Mouse (Mus musculus) heart, postnatal 0 days (tissue): ENCODE measurements around the gene Trem2.

Experiments
- CTCF ChIP-seq: IDR thresholded peaks from 2 replicates; pipeline ENCODE4 v1.5.1; 2016; ENCODE audit warnings: antibody characterized with exemption, control low read depth, low read depth
- EP300 ChIP-seq: IDR thresholded peaks from 2 replicates; pipeline ENCODE4 v1.6.1; 2016; ENCODE audit warnings: antibody characterized with exemption, low read depth

GRCm38 (mm10) chr17:48376102-48376501 is 29.9 kb downstream of the Trem2 start:
- TF ChIP-seq CTCF (no peak), EP300 (no peak)
